In genomic region chr16:22779228-22779835, GRCm38 (mm10) we compare ENCODE assay signal across 25 mouse cellular contexts. TPM values are rescaled to one million over a fixed set of nuclear protein-coding genes. Genes with fewer than 3 reads are reported as not detected.
DNase-seq lines count a peak whose midpoint lies in the region; ATAC-seq and TF ChIP-seq lines count a peak whose summit lies in the region.
"Had no signal": no experiment of that assay in that cellular context is flagged by ENCODE, and none has a peak within 500 bp of the region (broad histone marks: within the 10 kb centered on the region; RNA-seq: fewer than 3 reads in every experiment).

No protein-coding gene starts in this region.

- H3K4me2 ChIP-seq in midbrain, embryonic 11.5 days: no peak overlapping the region
- H3K4me2 ChIP-seq: hindbrain, embryonic 14.5 days; neural tube, embryonic 15.5 days had no signal

- H3K27me3 ChIP-seq in midbrain, embryonic 11.5 days (ENCODE audit: control insufficient read depth, insufficient read depth, low read length): no peaks in the 10 kb centered on the region
- H3K27me3 ChIP-seq: neural tube, embryonic 15.5 days had no signal

- H3K4me3 ChIP-seq in left cerebral cortex, adult 2 months: no peak overlapping the region
- H3K4me3 ChIP-seq in midbrain, embryonic 11.5 days (ENCODE audit: low read depth, low read length): no peak overlapping the region
- H3K4me3 ChIP-seq: embryonic facial prominence, embryonic 10.5 days; erythroblast, embryonic 14.5 days; midbrain, embryonic 10.5 days; neural tube, embryonic 15.5 days had no signal

- intact Hi-C loops in left cerebral cortex, adult 2 months (cut with DNase I): no loop called here
- intact Hi-C loops in left cerebral cortex, postnatal 4 days (cut with DNase I): no loop called here

- H3K27ac ChIP-seq in left cerebral cortex, adult 2 months: peak overlapping the region; percentile 24; the same call in 1 of the 2 replicates
- H3K27ac ChIP-seq in midbrain, embryonic 11.5 days (ENCODE audit: low read depth, low read length): no peak overlapping the region
- H3K27ac ChIP-seq: embryonic facial prominence, embryonic 10.5 days; hindbrain, embryonic 14.5 days; midbrain, embryonic 10.5 days; neural tube, embryonic 15.5 days had no signal

- no peak for TF ChIP-seq CTCF in left cerebral cortex, adult 2 months (IDR thresholded peaks at IDR 0.05)

- DNase-seq in left cerebral cortex, adult 2 months (ENCODE audit: extremely low spot score in 1 of 2, low spot score in 2 of 2): peak in 1 of 2 experiments; percentile 24
- no peak for DNase-seq in left cerebral cortex, postnatal 4 days
- peak; percentile 47 for DNase-seq in cerebellum, adult 8-10 months
- peak; percentile 46 to 51 for DNase-seq in cerebellum, postnatal 36 days
- DNase-seq in layer of hippocampus, postnatal 25 days (ENCODE audit: extremely low spot score in 1 of 2, low spot score in 1 of 2): peak; percentile 23 to 27
- DNase-seq in adrenal gland, postnatal 36 days: no peak
- DNase-seq in midbrain, embryonic 11.5 days (ENCODE audit: low spot score, missing footprints): no peak
- DNase-seq: adrenal gland, postnatal 10 days; heart, postnatal 10 days; kidney, postnatal 14 days; liver; lung, adult 18-20 months; lung, postnatal 36 days; retina, postnatal 1 day; thymus, adult 18-20 months had no signal

- no peaks in the 10 kb centered on the region for H3K36me3 ChIP-seq in midbrain, embryonic 11.5 days (ENCODE audit: control insufficient read depth, insufficient read depth, low read length)
- H3K36me3 ChIP-seq: embryonic facial prominence, embryonic 10.5 days; midbrain, embryonic 10.5 days; neural tube, embryonic 15.5 days had no signal

- ATAC-seq in midbrain, embryonic 11.5 days (ENCODE audit: low FRiP score): no peak
- ATAC-seq: CD4-positive, CD25-positive, alpha-beta regulatory T cell, adult 4 months; intestine, embryonic 16.5 days had no signal

- H3K9me3 ChIP-seq in midbrain, embryonic 11.5 days (ENCODE audit: control insufficient read depth, low read length): no peaks in the 10 kb centered on the region
- H3K9me3 ChIP-seq: embryonic facial prominence, embryonic 10.5 days; neural tube, embryonic 15.5 days had no signal

- no peak overlapping the region for H3K9ac ChIP-seq in midbrain, embryonic 11.5 days (ENCODE audit: low read length)
- H3K9ac ChIP-seq: hindbrain, embryonic 14.5 days; neural tube, embryonic 15.5 days had no signal

- 93% methylated on average over 3 of the region's 3 CpGs for WGBS in midbrain, embryonic 11.5 days

- H3K4me1 ChIP-seq in midbrain, embryonic 11.5 days (ENCODE audit: control insufficient read depth, insufficient read depth, low read length): no peaks in the 10 kb centered on the region
- H3K4me1 ChIP-seq: embryonic facial prominence, embryonic 10.5 days; midbrain, embryonic 10.5 days; neural tube, embryonic 15.5 days had no signal

RNA-seq across cellular contexts. Expression of gene Crygs, which starts 32.0 kb away (rescaled TPM):
- total RNA-seq in left cerebral cortex, adult 2 months (2021): not detected
- not detected for total RNA-seq in left cerebral cortex, postnatal 4 days (2021)
- not detected for total RNA-seq in layer of hippocampus, postnatal 25 days (2021)
- not detected for total RNA-seq in adrenal gland, postnatal 36 days (2021)
- polyA plus RNA-seq in midbrain, embryonic 11.5 days (2014; fragmentation: Nextera tagmentation; extraction: Ambion mirVana): 0.26 TPM in 1 of 2 replicates, not detected in the other
- total RNA-seq: adrenal gland, postnatal 10 days; gastrocnemius, adult 8-10 months; heart, postnatal 10 days; left cerebral cortex, postnatal 10 days; MEL had no signal
- polyA plus RNA-seq: CD4-positive, CD25-positive, alpha-beta regulatory T cell, adult 4 months; erythroblast, embryonic 14.5 days; hindbrain, embryonic 14.5 days; intestine, embryonic 16.5 days; neural tube, embryonic 15.5 days had no signal

Comparison
In these comparisons a context has a peak if more than half of its experiments do, and no peak if none do; other contexts are left out.
1. DNase-seq: peak in cerebellum, adult 8-10 months (single experiment), cerebellum, postnatal 36 days (2 of 2) and layer of hippocampus, postnatal 25 days (2 of 2); none in left cerebral cortex, postnatal 4 days (single experiment), adrenal gland, postnatal 36 days (0 of 2) and midbrain, embryonic 11.5 days (single experiment).